Mouse (Mus musculus): ENCODE measurements around the gene Spef1.

DNA sequence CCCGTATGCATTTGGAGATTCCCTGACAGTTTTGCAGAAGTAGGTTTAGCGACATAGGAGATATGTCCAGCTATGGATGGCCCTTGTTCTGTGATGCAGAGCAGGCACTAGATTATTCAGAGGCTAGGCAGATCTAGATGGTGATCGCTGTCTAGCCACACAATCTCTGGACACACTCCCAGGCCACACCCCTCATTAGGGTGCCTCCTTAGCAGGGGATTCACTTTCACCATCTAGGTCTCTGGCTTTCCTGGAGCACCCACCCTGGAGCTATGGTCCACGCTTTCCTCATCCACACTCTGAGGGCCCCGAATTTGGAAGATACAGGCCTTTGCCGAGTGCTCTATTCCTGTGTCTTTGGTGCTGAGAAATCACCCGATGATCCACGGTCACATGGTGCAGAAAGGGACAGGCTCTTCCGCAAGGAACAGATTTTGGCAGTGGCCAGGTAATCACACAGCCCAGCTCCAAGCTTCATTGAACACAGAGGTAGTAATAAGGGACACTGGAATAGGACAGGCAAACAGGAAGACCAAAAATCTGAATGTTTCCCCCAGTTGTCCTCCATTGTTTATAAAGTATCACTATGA lies 24.0 kb upstream of the Spef1 start:
- no peak for TF ChIP-seq GATA1 (IDR thresholded peaks at IDR 0.05; ENCODE audit: borderline replicate concordance, low read length)
- TF ChIP-seq FLI1 (IDR thresholded peaks at IDR 0.05; ENCODE audit: low read length), result no peak
